Mouse (Mus musculus): ENCODE results near the gene Lrrc74b. TPM values are rescaled to one million over a fixed set of nuclear protein-coding genes. Genes with fewer than 3 reads are reported as not detected.

The Lrrc74b gene
- polyA plus RNA-seq (2012; rRNA removed; ENCODE audit: low replicate concordance), result 0.21 and 0.33 TPM in 2 replicates

GRCm38 (mm10) chr16:17561128-17561750 lies at the start of gene Lrrc74b:
Lrrc74b (minus strand) TSS chr16:17561247.

GRCm38 (mm10) chr16:17583064-17583463 lies 22.0 kb upstream of the Lrrc74b start, which contains the start of gene Slc7a4:
Slc7a4 (minus strand) TSS chr16:17583214.

GRCm38 (mm10) chr16:17561751-17562208 lies 733 bp upstream of the Lrrc74b start, which contains the start of gene P2rx6:
P2rx6 (plus strand) TSS chr16:17561885.

GRCm38 (mm10) chr16:17530640-17531288 lies 30.3 kb downstream of the Lrrc74b start, which contains the start of gene Thap7:
Thap7 (minus strand) TSS chr16:17531136.

GRCm38 (mm10) chr16:17508546-17509239 lies 52.4 kb downstream of the Lrrc74b start, which contains the start of gene Lztr1:
Lztr1 (plus strand) TSS chr16:17508688.

Other genes starting within 250 kb of the Lrrc74b start
- 0.08 TPM in 1 of 2 replicates, not detected in the other for gene Serpind1, start 229.9 kb downstream of the Lrrc74b start, polyA plus RNA-seq (2012; rRNA removed; ENCODE audit: low replicate concordance)
- 2.6 and 4.5 TPM in 2 replicates for gene Snap29, start 155.3 kb downstream of the Lrrc74b start, polyA plus RNA-seq (2012; rRNA removed; ENCODE audit: low replicate concordance)
- 32.3 and 39.8 TPM in 2 replicates for gene Pi4ka, start 154.9 kb downstream of the Lrrc74b start, polyA plus RNA-seq (2012; rRNA removed; ENCODE audit: low replicate concordance)
- 26.8 and 38.8 TPM in 2 replicates for gene Crkl, start 109.3 kb downstream of the Lrrc74b start, polyA plus RNA-seq (2012; rRNA removed; ENCODE audit: low replicate concordance)
- 0.87 and 0.91 TPM in 2 replicates for gene Aifm3, start 71.6 kb downstream of the Lrrc74b start, polyA plus RNA-seq (2012; rRNA removed; ENCODE audit: low replicate concordance)
- gene Lztr1, start 52.6 kb downstream of the Lrrc74b start, polyA plus RNA-seq (2012; rRNA removed; ENCODE audit: low replicate concordance), result 143 and 180 TPM in 2 replicates
- 75.3 and 98.6 TPM in 2 replicates for gene Thap7, start 30.1 kb downstream of the Lrrc74b start, polyA plus RNA-seq (2012; rRNA removed; ENCODE audit: low replicate concordance)
- 1.1 and 1.6 TPM in 2 replicates for gene P2rx6, start 638 bp upstream of the Lrrc74b start, polyA plus RNA-seq (2012; rRNA removed; ENCODE audit: low replicate concordance)
- gene Slc7a4, start 22.0 kb upstream of the Lrrc74b start, polyA plus RNA-seq (2012; rRNA removed; ENCODE audit: low replicate concordance), result 14.7 and 24.5 TPM in 2 replicates
- 17.7 and 54.4 TPM in 2 replicates for gene Smpd4, start 58.1 kb upstream of the Lrrc74b start, polyA plus RNA-seq (2012; rRNA removed; ENCODE audit: low replicate concordance)
- gene Ccdc74a, start 85.2 kb upstream of the Lrrc74b start, polyA plus RNA-seq (2012; rRNA removed; ENCODE audit: low replicate concordance), result 0.55 and 0.85 TPM in 2 replicates
- 85.9 and 111 TPM in 2 replicates for gene Med15, start 171.6 kb upstream of the Lrrc74b start, polyA plus RNA-seq (2012; rRNA removed; ENCODE audit: low replicate concordance)
- gene Klhl22, start 198.4 kb upstream of the Lrrc74b start, polyA plus RNA-seq (2012; rRNA removed; ENCODE audit: low replicate concordance), result 24.2 and 34.0 TPM in 2 replicates
- gene Scarf2, start 236.0 kb upstream of the Lrrc74b start, polyA plus RNA-seq (2012; rRNA removed; ENCODE audit: low replicate concordance), result 32.0 and 34.5 TPM in 2 replicates